Mouse (Mus musculus) layer of hippocampus, adult 8-10 months (tissue): ENCODE results near the gene Insig1. TPM values are rescaled to one million over a fixed set of nuclear protein-coding genes. Genes with fewer than 3 reads are reported as not detected.
A peak's percentile ranks its signal among the peaks of the same experiment; 100 is the strongest.

Experiments used
- DNase-seq, 2 experiments: peaks; one replicate each; pipeline ENCODE4 v3.0.0; 2022; ENCODE audit warnings: low spot score in 2 of 2
- total RNA-seq, 4 experiments: library from RNA; stranded (reverse); gene quantifications; 2 replicates each; pipeline ENCODE4 v1.2.4; 2022

Insig1 gene
- total RNA-seq, 4 experiments from 2014 or later, result 62.9 to 110 (median 82.5) TPM

DNA sequence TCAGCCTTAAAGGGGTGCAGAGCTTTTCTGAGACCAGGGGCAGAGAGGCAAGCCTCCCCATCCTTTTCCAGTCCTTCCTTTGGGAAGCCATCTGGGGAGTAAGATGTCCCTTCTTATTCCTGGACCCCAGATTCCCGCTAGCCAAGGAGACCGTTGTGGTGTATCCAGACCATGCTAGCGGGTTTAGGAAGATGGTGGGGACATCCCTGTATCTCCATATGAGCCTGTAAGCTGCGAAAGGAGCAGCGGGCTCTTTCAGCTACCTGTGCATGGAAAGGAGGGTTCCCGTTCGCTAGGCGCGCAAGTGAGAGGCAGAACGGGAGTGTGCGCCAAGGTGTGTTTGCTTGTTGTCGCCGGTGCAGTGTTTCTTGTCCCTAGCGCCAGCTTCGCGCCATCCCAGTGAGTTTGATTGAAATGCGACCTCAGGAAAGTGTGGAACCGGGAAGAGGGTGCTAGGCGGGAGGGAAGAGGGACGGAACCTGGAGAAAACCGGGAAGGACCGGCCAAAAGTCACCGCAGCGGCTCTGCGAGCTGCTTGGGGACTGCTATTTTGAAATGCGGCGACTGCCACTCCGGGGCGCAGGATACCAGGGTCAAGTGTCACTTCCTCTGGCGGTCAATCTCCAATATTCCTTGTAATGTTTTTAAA is 46.8 kb downstream of the Insig1 start:
- DNase-seq, result no peak

DNA sequence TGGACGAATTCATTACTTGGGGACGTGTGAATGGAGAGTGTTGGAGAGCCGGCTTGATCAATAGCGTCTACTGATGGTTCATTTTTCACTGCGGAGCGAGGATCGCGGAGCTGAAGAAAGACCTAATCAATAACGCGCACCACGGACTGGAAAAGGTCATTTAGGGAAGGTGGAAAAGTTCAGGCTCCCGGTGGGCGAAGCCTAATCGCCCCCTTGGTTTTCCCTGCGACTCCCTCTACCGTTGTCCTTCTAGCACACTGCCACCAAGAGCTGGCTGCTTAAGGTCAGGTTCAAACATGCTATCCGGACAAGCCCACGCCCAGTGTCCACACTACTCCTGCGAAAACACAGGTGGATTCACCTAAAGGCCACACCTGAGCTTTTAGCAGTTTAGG is 47.4 kb downstream of the Insig1 start:
- no peak for DNase-seq

DNA sequence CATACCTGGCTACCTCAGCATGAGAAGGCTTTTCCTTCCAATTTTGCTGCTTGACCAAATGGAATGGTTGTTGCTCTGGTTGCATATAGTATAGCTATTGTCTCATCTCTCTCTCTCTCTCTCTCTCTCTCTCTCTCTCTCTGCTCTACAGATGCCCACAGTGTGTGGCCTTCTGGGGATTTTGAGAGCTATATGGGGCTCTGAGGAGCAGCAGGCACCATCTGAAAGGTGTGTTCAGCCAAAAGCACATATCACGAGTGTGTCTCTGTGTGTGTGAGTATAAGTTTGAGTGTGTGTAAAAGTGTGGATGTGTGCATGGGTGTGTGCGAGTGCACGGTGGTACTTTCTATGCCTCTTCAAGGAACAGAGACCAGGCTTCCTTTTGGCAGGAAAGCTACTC is 48.4 kb downstream of the Insig1 start:
- no peak for DNase-seq

DNA sequence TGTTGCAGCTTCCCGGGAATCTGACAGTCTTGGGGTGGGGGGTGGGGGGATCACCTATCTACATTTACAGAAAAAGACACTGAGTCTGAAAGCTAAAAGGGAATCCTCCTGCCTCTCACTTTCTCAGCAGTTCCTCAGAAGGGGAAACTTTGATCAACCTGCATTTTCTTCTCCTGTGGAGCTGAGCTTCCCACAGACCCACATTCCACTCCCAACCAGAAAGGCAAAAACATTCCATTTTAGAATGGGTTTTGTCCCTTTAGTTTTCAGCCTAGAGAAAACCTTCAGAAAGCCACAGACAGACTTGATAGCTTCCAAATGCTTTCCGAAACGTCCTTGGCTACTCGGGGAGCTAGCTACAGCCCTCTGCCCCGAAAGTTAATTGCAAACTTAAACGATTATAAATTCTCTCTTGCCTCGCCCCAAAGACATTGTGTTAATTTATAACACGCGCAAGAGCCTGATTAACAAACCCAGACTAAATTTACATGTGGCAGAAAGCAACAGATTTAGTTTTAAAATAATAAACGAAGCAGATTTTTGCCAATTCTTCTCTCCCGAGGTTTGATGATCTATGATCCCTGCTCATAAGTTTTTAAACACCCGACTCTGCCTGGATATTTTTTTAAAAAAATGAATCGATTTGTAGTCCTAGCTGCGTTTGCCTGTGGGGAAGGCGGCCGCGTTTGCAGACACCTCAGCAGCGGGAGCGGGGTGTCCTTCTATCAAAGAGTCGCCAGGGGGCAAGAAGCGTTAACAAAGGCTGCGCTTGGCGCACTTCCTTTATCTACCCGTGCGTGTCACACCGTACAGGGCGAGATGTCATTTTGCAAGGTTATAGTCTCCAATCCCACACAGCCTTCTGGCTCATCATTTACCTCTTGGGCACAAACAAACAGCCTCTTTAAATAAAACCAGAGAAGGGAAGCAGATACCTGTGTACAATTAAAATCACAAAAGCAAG is 51.6 kb downstream of the Insig1 start:
- peak in 1 of 2 experiments; percentile 16 for DNase-seq

DNA sequence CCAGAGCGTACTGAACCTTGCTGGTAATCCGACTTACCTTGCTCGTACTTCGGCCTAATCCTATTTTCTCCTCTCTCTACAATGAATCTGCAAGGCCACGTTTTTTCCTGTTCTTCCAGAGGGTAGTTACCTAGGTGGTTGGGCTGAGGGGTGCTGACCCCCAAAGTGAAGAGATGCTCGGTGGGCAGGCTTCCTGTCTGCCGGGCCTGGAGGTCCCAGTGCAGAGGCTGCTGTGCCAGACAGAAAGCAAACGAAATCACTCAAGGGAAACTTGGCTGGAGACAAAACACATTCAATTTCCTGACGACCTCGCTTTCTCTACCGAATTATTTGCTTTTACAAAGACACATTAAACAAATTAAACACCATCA is 52.3 kb downstream of the Insig1 start:
- DNase-seq, result no peak

DNA sequence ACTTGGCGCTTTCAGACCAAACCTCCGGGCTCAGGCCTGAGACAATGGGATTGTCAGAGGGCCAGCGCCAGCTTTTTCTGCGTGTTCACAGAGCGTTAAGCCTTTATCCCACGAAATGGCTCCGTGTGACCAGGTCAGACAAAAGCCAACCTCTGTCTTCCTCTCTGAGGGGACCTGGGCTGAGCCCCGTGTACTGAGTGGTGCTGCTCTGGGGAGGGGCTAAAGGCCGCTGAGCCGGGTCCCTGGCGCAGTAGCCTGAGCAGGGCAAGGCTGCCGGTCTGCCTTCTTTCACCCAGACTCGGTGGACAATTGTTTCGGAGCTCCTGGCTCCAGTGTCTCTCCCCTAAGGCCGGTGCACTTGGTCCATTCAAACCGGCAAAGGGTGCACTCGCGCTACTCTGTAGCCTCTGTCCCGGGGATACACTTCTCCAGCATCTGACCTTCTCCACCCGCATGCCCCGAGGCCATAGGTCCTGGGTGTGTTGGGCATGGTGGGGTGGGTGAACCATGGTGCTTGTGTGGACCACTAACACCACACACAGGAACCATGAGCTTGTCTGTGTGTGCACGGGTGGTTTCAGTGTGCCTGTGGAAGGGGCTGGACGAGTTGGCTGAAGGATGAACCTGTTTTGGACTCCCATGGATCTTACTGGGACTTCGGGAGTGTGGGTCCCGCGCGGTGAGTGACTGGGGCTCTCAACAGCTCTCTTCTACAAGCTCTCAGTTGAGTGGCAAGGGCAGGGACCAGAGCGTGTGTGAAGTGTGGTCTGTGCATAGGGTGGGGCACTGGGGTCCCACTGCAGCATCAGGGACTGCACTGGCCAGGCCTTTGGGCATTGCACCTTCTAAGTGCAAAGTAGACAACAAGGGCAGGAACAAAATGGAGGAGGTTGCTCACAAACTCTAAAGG is 53.4 kb downstream of the Insig1 start:
- DNase-seq, result no peak

Other genes starting within 250 kb of the Insig1 start
- 10 to 100 TPM in 1 of 4 experiments, 1 to 10 TPM in 3; 7.5 to 10.2 (median 8.7) TPM for gene Htr5a, start 229.2 kb upstream of the Insig1 start, total RNA-seq
- gene En2, start 94.3 kb downstream of the Insig1 start, total RNA-seq, result under 1 TPM; 0.27 to 0.57 (median 0.40) TPM
- gene Cnpy1, start 174.4 kb downstream of the Insig1 start, total RNA-seq, result under 1 TPM in 3 of 4 experiments, not detected in 1; 0.12 to 0.43 (median 0.25) TPM
- gene Rbm33, start 245.8 kb downstream of the Insig1 start, total RNA-seq, result 10 to 100 TPM; 60.2 to 70.2 (median 65.7) TPM